Mouse (Mus musculus) heart, adult 18-20 months (tissue): ENCODE data around the gene Krtap5-4. TPM values are rescaled to one million over a fixed set of nuclear protein-coding genes. Genes with fewer than 3 reads are reported as not detected.
"Not testable (repeated sequence)": the region's sequence is repeated elsewhere in the genome, so short reads cannot be mapped to it uniquely, and the experiment has no call there.

Source experiments
- DNase-seq, 2 experiments: peaks; one replicate each; pipeline ENCODE4 v3.0.0; 2021 to 2022; ENCODE audit warnings: mixed read lengths in 1 of 2
- total RNA-seq, 2 experiments: library from RNA; stranded (reverse); gene quantifications; 2 replicates each; pipeline ENCODE4 v1.2.3; 2021

The Krtap5-4 gene
- total RNA-seq, 2 experiments from 2014 or later = not detected

DNA sequence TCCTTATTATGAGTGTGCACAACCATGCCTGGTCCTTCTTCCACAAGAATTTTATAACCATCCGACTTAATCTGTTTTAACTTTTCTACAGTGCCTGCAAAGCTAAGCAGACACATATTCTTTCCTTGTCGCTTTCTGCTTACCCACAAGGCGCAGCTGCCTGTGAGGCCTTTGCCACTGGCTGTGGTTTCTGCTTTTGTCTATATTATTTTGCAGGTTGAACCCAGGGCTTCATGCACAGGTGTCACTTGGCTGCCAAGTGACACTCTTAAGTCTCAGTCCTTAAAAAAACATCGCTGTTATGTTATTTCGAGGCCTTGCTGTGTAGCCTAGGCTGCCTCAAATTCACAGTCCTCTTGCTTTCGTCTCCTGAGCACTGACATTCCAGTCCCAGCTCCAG lies 19.3 kb downstream of the Krtap5-4 start:
- DNase-seq = no peak

DNA sequence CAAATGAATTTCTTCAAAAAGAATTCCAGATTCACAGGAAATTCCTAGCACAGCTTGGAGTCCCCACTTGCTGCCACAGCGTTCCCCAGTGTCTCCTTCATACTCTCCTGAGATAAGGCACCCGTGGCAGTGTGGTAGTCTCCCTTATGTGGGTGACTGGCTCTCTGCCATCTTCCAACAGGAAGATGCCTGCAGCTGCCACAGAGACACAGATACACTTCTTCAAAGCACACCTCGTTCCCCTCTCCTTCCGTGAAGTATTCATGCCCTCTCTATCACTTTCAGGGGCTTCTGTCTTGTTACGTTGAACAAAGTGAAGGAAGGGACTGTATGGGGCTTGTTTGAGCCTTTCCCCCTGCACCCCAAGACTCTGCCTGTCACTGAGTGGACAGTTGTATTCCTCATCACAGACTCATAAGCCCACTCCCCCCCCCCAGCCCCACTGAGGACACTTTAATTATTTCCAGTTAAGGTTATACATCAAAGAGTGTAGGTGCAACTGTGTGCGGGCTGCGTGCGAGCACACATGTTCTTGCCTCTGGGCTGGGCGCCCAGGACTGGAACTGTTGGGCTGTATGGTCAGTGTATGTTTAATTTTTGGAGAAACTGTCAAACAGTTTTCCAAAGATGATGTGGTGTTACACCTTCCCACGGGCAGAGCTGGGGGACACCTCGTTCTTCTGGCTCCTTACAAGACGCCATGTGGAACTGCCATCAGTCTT lies 20.2 kb downstream of the Krtap5-4 start:
- no peak for DNase-seq

DNA sequence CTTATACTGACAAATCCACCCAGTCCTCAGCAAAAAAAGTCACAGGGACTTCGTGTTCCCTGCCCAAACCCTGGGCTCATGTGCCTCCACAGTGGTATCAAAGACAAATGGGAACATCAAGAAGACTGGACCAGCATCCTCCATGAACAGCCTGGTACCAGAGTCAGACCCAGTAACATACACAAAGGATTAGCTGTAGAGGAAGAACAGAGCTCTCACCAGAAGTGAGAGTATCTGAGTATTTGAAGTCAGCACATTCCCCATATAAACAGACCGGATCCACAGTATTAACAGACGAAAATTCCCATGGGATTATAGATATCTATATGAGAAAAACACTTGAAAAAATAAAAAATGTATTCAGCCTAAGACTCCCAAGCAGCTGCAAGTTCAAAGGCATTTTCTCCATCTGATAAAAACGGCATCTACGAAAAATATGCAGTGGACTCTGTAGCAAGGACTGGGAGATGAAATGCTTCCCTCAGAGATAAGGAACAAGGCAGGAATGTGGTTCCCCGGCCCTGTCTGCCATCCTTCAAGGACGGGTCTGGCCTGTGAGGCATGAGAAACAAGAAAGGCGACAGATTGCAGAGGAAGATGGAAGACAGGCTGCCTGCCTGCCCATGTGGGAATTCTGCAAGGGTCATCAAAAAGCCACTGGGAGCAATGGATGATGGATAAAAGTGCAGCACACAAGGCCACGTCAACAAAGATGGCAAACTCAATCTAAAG lies 23.5 kb downstream of the Krtap5-4 start:
- DNase-seq = no peak

DNA sequence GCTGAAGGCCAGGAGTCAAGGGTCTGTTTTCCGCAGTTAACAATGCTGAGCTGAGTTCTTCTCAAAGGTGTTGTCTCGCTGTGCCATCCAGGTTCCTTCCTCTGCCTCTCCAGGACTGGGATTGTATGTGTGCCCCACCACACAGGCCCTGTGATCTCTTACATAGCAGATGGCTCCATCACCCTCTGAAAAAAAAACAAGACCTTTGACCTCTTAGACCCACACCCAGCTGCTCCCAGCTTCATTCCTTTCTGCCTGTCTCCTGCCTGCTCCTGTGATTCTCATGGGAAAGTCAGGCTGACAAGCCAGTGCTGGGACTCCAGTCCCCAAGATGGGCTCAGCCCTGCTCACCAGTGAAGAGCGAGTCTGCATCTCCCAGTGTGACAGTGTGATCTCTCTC lies 25.2 kb downstream of the Krtap5-4 start:
- DNase-seq = no peak

DNA sequence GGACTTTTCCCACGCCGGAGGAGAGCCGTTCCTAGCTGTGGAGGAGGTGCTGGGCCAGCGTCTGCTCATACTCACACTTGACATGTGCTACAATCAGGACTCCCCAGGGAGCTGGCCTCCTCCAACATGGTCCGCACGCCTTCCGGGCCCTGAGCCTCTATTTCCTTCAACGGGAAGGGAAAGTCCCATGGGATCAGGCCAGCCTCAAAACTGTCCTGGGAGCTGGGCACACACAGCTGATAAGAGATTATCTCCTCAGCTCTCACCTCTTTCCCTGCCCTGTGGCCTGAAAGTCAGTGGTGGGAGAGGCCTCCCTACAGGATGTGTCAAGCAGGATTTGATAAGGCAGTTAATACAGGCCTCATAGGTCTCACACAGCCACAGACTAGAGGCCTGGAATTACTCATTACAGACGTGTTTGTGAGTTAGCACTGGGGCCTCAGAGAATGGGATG lies 26.9 kb downstream of the Krtap5-4 start:
- peak; percentile 83 to 93 for DNase-seq

DNA sequence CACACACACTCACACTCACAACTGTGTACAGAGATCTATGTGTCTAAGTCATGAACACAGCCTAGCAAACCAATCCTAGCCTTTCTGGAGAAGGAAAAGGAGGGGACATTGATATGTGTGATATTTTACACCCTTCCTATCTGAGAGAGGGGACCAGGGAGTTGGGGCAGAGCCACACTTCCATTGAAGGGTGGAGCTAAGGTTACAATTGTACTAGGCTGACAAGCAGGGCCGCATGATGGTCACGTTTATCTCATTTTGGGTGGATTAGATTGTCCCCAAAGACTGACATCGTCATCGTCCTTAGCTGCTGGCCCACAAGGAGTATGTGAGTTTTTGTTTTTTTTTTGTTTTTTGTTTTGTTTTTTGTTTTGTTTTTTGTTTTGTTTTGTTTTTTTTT lies 27.9 kb downstream of the Krtap5-4 start:
- no peak for DNase-seq

DNA sequence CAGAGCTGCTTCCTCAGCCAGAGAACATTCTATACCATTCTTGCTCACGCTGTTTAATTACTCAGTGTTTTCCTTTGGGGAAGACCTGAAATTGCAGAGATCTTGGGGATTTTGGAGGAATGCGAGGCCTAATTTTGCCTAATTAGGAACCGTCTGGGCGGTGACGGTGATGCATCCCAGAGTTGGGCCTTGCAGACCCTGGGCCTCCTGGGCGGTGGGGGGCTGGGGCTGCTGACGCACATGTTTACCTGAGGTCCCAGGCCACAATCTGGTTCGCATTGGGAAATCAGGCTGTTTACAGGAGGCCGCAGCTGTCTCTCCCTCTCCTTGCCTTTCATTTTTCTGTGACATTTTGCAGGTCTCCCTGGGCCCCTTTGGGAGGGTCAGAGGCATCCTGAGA lies 29.4 kb downstream of the Krtap5-4 start:
- not testable (repeated sequence) for DNase-seq

DNA sequence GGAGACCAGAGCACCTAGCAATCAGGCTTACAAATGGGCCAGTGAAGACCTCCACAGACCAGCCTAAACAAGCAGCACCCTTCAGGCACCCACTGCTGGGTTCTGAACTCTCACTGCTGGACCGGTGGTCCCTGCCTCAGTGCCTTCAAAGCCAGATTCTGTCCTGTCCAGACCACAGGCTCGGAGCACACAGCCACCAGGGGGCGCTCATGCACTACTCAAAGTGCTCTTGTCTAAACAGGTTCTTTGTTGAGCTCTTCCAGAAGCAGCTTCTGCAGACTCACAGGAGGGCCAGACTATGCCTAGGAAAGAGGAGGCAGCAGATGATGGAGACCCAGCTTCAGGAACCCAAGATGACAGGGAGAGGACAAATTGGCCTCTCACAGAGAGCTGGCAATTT lies 30.9 kb downstream of the Krtap5-4 start:
- peak; percentile 81 to 95 for DNase-seq

DNA sequence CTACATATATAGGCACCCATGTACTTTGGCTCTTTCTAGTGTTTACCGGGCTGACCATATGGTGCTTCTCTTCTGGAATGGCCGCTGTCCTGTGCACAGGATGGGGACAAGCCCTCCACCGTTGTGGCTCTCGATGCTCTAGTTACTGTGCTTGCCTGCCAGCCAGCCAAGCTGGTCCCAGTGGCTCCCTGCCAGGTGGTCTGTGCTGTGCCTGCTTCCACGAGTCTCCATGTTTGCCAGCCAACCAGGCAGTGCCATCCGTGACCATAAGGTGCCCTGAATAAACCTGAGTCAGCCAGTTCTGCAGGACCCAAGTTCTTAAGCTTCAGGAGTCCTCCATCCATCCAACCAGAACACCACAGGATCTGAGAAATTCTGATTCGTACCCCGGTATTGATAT lies 31.8 kb downstream of the Krtap5-4 start:
- DNase-seq = no peak

DNA sequence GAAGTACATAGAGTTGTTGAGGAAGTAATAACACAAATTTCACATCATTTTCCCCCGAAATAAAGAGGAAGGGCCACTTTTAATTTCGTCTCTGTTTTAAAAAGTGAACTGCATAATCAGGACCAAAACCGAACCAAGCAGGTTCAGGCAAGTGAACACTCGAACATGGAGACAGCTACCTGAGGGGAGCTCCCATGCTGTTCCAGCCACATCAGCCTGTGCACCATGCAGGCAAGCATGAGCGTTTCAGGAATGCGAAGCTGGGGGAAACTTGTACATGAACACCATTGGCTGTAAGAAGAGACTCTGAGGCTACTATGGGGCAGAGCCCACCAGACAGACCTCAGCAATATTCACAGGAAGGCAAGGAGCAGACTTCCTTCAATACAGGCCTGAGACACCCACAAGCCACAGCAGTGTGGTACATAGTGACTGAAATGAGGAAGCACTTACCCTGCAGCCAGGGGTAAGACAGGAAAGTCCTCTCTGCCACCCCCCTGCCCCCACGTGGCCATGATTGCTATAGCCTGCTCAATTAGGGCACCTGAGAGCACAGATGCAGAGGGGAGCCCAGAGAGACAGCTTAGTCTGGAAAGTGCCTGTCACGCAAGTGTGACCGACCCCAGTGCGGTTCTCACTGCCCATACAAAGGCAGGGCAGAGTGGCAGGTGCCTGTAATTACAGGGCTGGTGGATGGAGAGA lies 37.1 kb downstream of the Krtap5-4 start:
- peak in 1 of 2 experiments; percentile 26 for DNase-seq

DNA sequence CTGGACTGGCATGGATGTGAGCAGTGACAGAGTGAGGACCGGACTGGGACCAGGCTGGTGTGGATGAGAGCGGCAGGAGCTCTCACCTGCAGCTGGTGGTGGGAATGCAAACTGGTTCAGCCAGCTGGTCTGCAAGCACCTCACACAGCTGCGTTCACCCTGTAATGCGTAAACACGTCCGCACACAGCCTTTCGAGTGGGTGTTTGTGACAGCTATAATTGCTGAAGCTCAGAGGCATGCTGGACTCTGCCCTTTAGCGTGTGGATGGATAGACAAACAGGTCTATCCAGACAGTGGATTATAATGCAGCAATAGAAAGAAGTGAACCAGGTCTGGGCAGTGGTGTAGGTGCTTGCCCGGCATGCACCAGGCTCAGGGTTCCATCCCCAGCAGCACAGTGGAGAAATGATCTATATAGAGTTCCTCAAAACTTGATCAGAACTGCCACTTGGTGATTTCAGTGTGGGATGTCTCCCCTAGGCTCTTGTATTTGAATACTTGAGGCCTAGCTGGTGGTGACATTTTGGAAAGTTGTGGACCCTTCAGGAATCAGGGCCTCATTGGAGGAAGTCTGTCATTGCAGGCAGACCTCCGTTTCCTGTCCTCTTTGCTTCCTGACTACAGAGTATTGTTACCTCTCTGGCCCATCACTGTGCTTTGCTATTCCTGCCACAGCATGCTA lies 38.4 kb downstream of the Krtap5-4 start:
- no peak for DNase-seq

DNA sequence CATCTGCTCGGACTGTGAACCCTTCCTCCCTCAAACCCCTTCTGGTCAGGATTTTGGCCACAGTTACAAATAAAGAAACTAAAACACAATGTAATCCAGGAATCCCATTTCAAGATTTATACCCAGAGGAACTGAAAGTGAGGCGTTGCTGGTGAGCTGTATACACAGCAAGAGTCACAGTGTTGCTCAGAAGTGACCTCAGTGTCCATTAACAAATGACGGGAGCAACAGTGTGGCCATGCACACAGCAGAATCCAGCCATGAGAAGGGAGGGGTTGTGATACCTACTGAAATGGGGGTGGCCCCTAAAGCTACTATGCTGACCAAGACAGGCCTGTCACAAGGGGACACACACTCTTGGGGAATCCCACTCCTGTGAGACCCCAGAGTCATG lies 38.9 kb downstream of the Krtap5-4 start:
- DNase-seq = no peak

DNA sequence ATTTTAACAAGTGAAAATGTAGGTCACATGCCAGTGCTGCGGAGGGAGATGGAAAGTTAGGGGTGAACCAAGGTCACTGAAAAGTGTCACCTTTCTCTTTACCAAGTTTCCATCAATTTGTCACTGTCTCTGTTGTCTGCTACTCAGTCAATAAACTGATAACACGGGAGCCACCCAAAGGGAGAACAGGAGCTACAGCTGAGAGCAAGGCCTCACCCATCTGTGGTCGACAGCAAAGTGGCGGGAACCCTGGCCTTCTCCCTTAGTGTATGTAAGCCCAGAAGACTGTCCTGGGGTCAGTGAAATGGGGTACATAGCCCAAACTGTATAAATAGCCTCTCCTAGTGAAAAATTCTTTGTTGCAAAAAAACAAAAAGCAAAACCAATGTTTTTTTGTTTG lies 44.2 kb downstream of the Krtap5-4 start:
- DNase-seq = no peak

DNA sequence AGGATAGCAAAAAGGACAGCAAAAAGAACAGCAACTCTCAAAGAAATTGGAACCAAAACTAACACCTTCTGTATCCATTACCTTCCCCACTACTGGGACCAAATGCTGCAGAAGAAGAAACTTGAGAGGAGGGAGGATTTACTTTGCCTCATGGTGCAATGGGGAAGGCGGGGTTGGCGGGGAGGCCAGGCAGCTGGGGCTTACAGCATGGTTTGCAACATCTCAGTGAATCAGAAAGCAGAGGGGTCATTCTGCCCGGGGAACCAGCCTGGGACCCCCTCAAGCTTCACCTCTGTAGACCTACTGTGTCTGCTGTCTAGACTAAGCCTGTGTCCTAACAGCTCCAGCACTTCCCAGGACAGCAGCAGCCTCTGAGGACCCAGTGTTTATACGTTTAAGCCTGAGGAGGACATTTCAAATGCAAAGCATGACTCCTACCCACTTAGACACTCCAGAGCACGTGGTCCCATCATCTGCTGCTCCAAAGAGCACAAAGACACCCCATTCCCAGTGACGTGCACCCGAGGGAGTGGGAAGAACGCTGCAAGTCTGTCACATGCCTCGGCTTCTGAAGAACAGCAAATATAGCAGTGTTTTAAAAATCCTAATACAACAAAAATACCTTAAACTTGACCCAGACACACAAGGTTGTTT lies 46.1 kb downstream of the Krtap5-4 start:
- DNase-seq = no peak

DNA sequence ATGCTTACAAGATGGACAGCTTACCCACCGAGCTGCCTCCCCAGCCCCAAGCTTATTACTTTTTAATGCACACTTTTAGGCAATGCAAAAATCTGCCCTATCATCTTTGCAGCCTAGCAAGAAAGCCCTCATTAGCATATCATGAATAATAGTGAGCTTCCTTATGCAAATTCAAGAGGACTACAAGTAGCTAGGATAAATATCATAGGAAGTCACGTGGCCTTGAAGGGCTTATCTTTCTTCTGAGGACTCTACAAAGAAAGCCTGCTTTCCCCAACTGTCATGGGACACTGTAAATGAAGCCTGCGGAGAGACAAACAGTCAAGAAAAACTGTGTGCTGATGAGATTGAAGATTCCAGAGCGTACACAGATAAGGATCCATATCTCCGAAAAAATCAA lies 48.2 kb downstream of the Krtap5-4 start:
- DNase-seq = no peak

DNA sequence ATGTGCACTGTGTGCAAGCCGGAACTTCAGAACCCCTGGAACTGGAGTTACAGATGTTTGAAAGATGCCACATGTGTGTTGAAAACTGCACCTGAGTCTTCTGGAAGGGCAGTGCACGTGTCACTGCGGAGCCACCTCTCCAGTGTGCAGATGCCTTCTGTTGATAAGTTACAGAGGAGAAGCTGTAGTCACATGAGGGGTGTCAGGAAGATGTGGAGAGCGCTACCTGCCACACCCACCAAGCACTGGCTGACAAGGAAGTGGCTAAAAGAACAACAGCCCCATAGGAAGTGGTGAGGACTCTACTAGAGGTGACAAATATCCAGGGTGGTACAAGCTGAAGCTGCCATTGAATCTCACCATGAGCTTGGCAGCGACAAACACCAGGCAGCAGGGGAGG lies 50.5 kb downstream of the Krtap5-4 start:
- no peak for DNase-seq

Other genes starting within 250 kb of the Krtap5-4 start
- gene Mob2, start 242.5 kb upstream of the Krtap5-4 start, total RNA-seq = 10 to 100 TPM; 45.7 to 51.1 TPM
- 10 to 100 TPM; 30.7 to 36.6 TPM for gene Dusp8, start 207.7 kb upstream of the Krtap5-4 start, total RNA-seq
- not detected for gene Gm45618, start 182.8 kb upstream of the Krtap5-4 start, total RNA-seq
- gene Gm39115, start 167.5 kb upstream of the Krtap5-4 start, total RNA-seq = not detected
- not detected for gene Gm45337, start 158.9 kb upstream of the Krtap5-4 start, total RNA-seq
- gene Gm29735, start 146.4 kb upstream of the Krtap5-4 start, total RNA-seq = not detected
- gene Gm4553, start 137.8 kb upstream of the Krtap5-4 start, total RNA-seq = not detected
- gene Krtap5-2, start 127.5 kb upstream of the Krtap5-4 start, total RNA-seq = not detected
- not detected for gene Gm10153, start 113.2 kb upstream of the Krtap5-4 start, total RNA-seq
- not detected for gene Krtap5-3, start 102.2 kb upstream of the Krtap5-4 start, total RNA-seq
- gene Gm7579, start 91.7 kb upstream of the Krtap5-4 start, total RNA-seq = not detected
- gene Krtap5-5, start 73.6 kb upstream of the Krtap5-4 start, total RNA-seq = not detected
- not detected for gene Gm40460, start 62.5 kb upstream of the Krtap5-4 start, total RNA-seq
- not detected for gene Gm2431, start 45.2 kb upstream of the Krtap5-4 start, total RNA-seq
- not detected for gene Gm4559, start 29.2 kb upstream of the Krtap5-4 start, total RNA-seq
- not detected for gene Krtap5-1, start 6.4 kb upstream of the Krtap5-4 start, total RNA-seq
- 1 to 10 TPM; 2.0 to 2.2 TPM for gene Ifitm10, start 70.2 kb downstream of the Krtap5-4 start, total RNA-seq
- 1 to 10 TPM; 2.1 to 2.2 TPM for gene Gm49369, start 79.1 kb downstream of the Krtap5-4 start, total RNA-seq
- 1,000 to 10,000 TPM in 1 of 2 experiments, 100 to 1,000 TPM in 1; 997 to 1,066 TPM for gene Ctsd, start 84.5 kb downstream of the Krtap5-4 start, total RNA-seq
- not detected for gene Syt8, start 131.3 kb downstream of the Krtap5-4 start, total RNA-seq
- 1 to 10 TPM; 1.8 to 2.6 TPM for gene Tnni2, start 138.3 kb downstream of the Krtap5-4 start, total RNA-seq
- gene Lsp1, start 157.3 kb downstream of the Krtap5-4 start, total RNA-seq = 10 to 100 TPM; 24.7 to 33.1 TPM
- under 1 TPM in 1 of 2 experiments, not detected in 1; 0.67 TPM for gene Tnnt3, start 195.3 kb downstream of the Krtap5-4 start, total RNA-seq
- gene Mrpl23, start 229.1 kb downstream of the Krtap5-4 start, total RNA-seq = 10 to 100 TPM; 12.2 to 29.0 TPM